Mouse (Mus musculus): ENCODE measurements around the gene Lsm7.

GRCm38 (mm10) chr10:80862305-80862704, 7.3 kb upstream of the Lsm7 start:
- TF ChIP-seq POLR2A (IDR thresholded peaks at IDR 0.05; ENCODE audit: low read depth, low read length) = no peak
- TF ChIP-seq CTCF (IDR thresholded peaks at IDR 0.05; ENCODE audit: borderline replicate concordance, insufficient read depth, low read length) = no peak
